Mouse (Mus musculus) ES-E14 (cell line): ENCODE data around the gene Iqschfp.

Experiments
- CHD2 ChIP-seq: IDR thresholded peaks from 2 replicates; pipeline ENCODE4 v1.6.1; 2014; ENCODE audit warnings: mild to moderate bottlenecking, low read depth, low read length, inconsistent platforms
- HCFC1 ChIP-seq: IDR thresholded peaks from 2 replicates; pipeline ENCODE4 v1.6.1; 2012; ENCODE audit warnings: low read length, inconsistent platforms, borderline replicate concordance; ENCODE audit not compliant: insufficient read depth
- MAFK ChIP-seq: IDR thresholded peaks from 2 replicates; pipeline ENCODE4 v1.6.1; 2014; ENCODE audit warnings: mild to moderate bottlenecking, low read depth, low read length, inconsistent platforms; ENCODE audit not compliant: insufficient read depth
- ZC3H11A ChIP-seq: IDR thresholded peaks from 2 replicates; pipeline ENCODE4 v1.6.1; 2012; ENCODE audit warnings: low read depth, mild to moderate bottlenecking, inconsistent platforms, low read length, borderline replicate concordance
- ZNF384 ChIP-seq: IDR thresholded peaks from 2 replicates; pipeline ENCODE4 v1.6.1; 2012; ENCODE audit warnings: low read depth, low read length, inconsistent platforms

DNA sequence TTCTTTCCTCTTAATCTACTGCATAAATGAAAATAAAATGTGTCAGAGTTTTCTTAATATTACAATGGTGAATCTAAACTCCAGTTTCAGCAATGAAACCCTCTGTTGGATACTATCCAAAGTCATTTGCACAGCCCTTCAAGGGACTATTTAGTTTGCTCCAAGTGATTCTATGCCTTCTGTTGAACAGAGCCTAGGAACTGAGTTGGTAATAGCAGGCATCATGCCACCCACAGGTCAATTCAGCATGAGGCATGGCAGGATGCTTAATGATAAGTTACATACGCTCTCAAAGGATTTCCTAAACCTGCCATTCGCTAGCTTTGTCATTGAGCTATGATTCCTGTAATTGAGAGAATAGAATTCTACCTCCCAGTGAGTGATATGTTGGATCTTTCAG is 392.5 kb downstream of the Iqschfp start:
- TF ChIP-seq HCFC1: no peak
- no peak for TF ChIP-seq CHD2
- no peak for TF ChIP-seq MAFK
- no peak for TF ChIP-seq ZC3H11A
- no peak for TF ChIP-seq ZNF384
